Mouse (Mus musculus): Measurements from ENCODE around the gene Gm20388. TPM values are rescaled to one million over a fixed set of nuclear protein-coding genes. Genes with fewer than 3 reads are reported as not detected.

The Gm20388 gene
- total RNA-seq, 2 experiments from 2014 or later = 12.7 TPM; not detected in 1

- DNase-seq = no peak
Observed at GRCm38 (mm10) chr8:121889810-121890785, 1979.5 kb downstream of the Gm20388 start.

DNA sequence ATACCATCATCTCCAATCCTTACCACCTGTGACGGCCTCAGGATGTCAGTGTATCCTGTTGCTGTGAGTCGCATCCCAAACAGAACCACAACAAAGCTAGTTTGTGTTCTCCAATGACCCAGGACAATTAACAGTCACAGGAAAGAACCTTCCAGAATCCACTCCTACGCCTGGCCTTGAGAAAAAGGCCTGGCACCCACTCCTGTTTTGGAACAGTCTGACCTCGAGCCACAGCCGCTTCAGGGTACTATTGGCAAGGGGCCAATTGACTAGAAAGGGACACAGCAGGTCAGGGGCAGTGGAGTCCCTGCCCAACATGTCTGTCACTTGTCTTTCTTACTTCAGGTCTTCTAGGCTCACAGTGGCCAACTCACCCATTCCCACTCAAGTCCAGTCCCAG is 1982.2 kb downstream of the Gm20388 start:
- DNase-seq = no peak

DNA sequence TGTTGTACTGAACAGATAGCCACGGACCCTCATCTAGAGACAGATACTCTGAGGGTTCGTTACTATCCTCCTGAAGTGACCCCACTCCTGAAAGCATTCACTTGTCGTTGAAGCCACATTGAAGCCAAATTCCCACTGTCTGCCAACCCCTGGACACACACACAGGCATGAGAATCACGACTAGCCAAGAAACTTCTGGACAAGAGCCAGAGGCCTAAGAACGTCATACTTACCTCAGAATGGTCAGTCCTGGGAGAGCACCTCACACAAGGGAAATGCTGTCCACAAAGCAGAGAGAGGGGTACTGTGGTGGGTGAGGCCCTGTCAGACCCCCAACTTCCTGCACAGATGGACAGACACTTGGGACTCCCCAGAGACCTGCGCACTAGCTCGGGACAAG is 1985.3 kb downstream of the Gm20388 start:
- no peak for DNase-seq

DNA sequence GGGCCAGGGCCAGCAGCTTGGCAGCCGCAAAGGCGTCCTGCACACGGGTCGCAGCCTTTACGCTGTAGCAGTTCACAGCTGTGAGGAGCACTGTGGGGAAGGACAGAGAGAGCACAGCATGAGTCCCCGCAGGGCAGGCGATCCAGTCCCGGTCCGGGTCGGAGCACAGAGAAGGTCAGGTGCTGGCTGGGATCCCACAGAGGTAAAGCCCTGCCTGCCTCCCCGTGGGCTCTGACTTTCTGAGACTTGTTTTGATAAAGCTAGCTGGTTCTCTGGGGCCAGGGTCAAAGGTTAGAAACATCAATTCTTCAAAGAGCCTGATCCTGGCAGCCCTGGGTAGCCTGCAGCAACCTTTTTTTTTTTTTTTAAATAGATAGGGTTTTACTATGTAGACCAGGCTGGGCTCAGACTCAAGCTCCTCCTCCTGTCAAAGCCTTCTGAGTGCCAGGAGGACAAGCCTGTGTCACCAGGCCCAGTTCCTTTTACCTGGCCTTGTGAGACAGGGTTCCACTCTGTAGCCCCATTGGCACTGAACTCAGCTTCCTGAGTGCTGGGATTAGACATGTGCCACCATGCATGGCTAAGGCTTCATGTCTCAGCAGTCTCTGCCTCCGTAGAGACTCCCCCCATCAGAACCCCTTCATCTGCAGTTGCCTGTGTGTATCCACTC is 1986.0 kb downstream of the Gm20388 start:
- DNase-seq = no peak

GRCm38 (mm10) chr8:121897205-121897604 is 1986.6 kb downstream of the Gm20388 start:
- DNase-seq = no peak

- peak in 1 of 2 experiments; percentile 43 for DNase-seq
Observed at GRCm38 (mm10) chr8:121897871-121898381, 1987.3 kb downstream of the Gm20388 start.

GRCm38 (mm10) chr8:121898401-121898931 is 1987.8 kb downstream of the Gm20388 start:
- DNase-seq = peak; percentile 73 to 78

- no peak for DNase-seq
Observed at GRCm38 (mm10) chr8:121899180-121900044, 1988.8 kb downstream of the Gm20388 start.

DNA sequence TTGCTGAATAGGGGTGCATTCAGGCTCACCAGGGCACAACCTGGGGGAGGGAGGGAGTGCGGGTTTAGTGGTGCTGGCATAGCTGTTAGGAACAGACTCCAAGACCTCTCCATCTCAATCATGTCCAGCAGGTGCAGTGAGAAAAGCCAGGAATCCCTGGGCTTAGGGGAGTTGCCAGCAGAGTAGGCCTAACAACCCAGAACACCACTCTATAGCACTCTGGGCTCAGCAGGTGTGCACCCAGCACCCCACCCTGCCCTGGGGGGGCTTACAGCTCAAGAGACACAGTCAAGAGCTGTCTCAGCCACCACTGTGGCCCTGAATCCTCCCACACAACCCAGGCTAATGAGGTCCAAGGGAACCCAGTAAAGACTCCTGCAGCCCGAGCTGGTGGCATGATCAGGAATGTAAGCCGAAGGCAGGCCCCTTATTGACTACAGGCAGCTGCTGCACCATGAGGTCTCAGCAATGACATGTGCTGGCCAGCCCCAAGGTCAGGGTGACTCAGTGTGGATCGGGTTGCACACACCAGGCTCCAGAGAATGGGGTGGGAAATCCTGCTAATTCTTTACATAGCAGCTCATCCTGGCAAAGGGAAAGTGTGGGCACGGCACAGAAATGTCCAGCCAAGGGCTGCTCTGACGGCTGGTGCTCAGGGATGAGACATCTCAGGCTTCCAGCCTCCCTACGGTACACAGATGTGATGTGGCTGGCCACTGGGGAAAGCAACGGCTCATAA is 1991.0 kb downstream of the Gm20388 start:
- DNase-seq = no peak

DNA sequence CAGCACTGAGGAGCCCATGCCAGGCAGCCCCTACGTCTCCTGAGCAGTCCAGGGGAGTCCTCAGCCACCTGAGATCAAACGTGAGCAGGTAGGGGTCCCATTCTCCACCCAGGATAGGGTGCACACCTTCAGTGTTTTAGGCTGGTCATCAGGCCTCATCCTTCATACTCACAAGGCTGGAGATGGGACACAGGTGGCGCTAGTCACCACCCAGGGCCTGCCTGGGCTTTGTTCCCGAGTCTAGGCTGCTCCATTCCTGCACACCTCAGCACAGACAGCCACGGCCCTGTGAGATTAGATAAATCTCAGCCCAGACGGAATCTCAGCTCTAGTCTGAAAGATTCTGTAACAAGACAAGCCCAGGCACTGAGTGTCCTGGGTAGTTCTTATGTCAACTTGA is 1993.3 kb downstream of the Gm20388 start:
- no peak for DNase-seq

- DNase-seq = no peak
Observed at GRCm38 (mm10) chr8:121904999-121905398, 1994.4 kb downstream of the Gm20388 start.

DNA sequence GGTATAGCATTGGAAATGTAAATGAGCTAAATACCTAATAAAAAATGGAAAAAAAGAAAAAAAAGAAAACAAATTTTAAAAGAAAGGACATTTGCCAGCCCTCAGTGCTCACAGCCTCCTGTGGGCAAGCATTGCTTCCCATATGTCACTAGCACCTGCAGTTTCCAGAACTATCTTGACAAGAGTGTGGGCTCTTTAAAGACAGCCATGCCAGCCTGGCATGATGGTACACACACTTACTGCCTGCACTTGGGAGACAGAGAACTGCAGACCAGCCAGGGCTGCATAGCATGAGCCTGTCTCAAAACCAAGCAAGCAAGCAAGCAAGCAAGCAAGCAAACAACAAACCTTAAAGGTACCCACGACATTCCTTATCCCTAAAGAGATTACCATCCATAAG is 1994.8 kb downstream of the Gm20388 start:
- no peak for DNase-seq

DNA sequence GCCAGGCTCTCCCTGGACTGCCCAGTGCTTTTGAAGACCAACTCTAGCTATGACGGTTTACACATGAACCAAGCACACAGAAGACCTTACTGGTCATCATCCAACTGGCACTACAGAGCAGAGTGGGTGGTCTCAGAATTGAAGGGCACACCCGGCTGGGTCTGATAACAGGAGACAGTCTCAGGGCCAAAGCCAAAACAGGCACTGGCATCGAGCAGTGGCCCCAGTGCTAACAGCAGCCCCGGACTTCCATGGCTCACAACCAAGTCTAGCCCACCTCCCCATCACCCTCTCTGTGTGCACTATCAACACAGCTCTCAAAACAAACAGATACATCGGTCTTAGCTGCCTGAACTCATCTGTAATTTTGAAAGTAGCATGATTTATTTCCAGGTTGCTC is 1995.2 kb downstream of the Gm20388 start:
- DNase-seq = no peak

DNA sequence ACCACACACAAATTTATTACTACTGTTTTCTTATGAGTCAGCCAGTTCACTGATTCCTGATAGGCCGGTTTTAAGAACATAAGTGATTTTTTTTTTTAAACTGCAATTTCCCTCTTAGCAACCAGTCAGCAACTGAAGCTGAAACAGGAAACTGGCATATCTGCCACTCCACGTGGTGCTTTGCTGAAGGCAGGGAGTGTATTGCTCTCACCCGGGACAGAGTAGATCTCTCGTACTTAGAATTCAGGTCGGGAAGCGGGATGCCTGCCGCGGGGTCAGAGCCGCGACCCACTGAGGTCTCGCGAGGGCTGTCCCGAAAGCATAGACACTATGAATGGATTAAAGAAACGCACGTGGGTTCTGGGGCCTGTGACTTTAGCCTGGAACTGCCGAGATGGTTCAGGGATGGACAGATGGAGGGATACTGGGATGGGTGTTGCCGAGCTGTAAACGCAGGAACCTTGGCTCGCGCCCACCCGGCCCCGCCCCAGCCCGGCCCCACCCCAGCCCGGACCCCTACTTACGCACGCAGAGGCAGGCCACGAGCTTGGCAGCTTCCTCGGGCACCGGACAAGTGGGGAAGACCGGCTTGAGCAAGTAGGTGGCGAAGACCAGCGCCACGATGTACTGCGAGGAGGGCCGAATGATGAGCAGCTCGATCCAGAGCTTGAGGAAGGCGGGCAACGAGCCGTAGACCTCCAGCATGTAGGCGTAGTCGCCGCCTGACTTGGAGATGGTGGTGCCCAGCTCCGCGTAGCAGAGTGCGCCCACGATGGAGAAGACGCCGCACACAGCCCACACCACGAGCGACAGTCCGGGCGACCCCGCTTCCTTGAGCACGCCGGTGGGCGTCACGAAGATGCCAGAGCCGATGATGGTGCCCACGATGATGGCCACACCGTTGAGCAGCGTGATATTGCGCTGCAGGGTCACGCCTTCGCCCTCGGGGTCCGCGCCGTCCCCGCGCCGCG is 1996.2 kb downstream of the Gm20388 start:
- DNase-seq = peak; percentile 38 to 46

GRCm38 (mm10) chr8:121907587-121908248 is 1997.1 kb downstream of the Gm20388 start, which contains the start of gene Slc7a5:
Gene Slc7a5 (minus strand): TSS chr8:121907694.
- DNase-seq = peak; percentile 94 to 95

DNA sequence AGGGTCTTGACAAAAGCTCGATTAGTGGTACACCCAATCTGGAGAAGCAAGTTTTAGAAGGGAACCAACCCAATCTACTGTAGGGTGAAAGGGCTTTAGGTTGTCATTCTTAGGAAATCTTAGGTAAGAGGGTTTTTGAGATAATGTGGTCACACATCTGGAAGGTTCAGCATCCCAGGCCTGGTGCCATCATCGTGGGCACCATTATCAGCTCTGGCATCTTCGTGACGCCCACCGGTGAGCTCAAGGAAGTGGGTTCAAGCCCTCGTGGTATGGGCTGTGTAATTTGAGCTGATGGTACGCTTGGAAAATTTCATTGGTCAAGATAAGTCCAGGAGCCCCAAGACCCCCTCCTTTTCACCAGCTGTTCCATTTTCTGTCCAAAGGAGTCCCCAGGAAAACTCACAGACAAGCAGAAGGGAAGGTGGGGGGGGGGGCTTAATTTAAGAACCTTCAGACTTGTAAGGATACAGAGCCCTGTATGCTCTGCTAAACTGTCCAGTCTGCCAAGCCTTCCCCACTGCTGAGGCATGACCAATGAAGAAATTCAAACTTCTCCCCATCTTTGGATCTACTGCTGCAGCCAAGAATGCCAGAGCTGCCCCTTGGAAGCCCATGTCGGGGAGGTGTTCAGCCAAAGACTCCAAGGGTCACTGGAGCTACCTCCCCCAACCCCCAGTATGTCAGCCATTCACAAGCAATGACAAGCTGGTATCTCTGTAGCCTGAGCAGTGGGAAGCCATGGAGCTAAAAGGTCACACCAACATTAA is 1997.9 kb downstream of the Gm20388 start:
- no peak for DNase-seq

- no peak for DNase-seq
Observed at GRCm38 (mm10) chr8:121909148-121909541, 1998.5 kb downstream of the Gm20388 start.

DNA sequence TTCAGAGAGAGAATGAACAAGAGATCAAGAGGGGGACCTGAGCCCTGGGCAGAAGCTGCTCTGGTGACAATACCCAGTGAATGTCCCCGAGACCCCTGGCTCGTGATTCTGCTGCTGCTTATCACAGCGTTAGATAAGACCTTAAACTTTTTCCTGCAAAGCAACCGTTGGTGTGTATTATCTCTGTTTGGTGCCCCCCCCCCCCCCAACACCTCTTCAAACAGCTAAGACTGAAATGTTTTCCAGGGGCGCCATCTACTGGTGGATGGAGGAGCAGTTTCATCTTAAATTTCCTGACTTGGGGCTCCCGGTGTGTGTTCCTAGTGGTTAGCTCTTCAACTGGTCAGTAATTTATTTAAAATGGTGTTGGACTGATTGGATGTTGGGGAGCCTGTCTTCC is 1999.0 kb downstream of the Gm20388 start:
- peak; percentile 67 to 69 for DNase-seq

- no peak for DNase-seq
Observed at GRCm38 (mm10) chr8:121911400-121911799, 2000.8 kb downstream of the Gm20388 start.
